Mouse (Mus musculus) megakaryocyte, embryonic 14.5 days (primary cell): ENCODE results near the gene Unc5cl.

Source experiments
- FLI1 ChIP-seq: IDR thresholded peaks from 2 replicates; pipeline ENCODE4 v1.6.1; 2012; ENCODE audit warnings: low read length, inconsistent platforms, mixed read lengths
- GATA1 ChIP-seq: IDR thresholded peaks from 3 replicates; pipeline ENCODE4 v1.6.1; 2012; ENCODE audit warnings: mixed read lengths, low read length, inconsistent platforms, borderline replicate concordance

- TF ChIP-seq GATA1 (no peak), FLI1 (no peak)
Measured at GRCm38 (mm10) chr17:48512614-48513281, 58.0 kb downstream of the Unc5cl start.
